Mouse (Mus musculus): ENCODE data around the gene Prpf4.

DNA sequence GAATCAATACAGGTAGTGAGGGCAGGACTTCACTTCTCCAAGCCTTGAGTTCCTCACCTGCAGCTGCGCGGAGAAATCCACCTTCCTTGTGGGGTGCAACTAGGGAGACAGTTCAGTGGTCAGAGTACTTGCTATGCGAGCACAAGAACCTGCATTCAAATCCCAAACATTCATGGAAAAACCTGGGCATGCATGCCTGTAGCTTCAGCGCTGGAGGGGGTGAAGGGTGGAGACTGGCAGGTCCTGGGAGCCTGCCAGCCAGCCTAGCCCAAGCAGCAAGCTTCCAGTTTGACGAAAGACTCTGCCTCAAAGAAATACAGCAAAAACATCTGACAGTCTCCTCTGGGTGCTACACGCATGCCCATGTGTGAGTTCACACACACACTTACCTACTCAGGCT lies 26.5 kb downstream of the Prpf4 start, which contains the start of gene Rnf183:
- no peak for TF ChIP-seq CTCF (conservative IDR thresholded peaks at IDR 0.05; ENCODE audit: low read length)
- TF ChIP-seq POU5F1 (IDR thresholded peaks at IDR 0.05; ENCODE audit: borderline replicate concordance, low read length): no peak
